Mouse (Mus musculus): ENCODE results near the gene Olfr137. TPM values are rescaled to one million over a fixed set of nuclear protein-coding genes. Genes with fewer than 3 reads are reported as not detected.

Olfr137 gene
- polyA plus RNA-seq (2012; rRNA removed) = not detected in 2 replicates

GRCm38 (mm10) chr17:38307470-38307869 lies at the start of gene Olfr137:
Gene Olfr137 (minus strand): TSS chr17:38307570.

GRCm38 (mm10) chr17:38329531-38329930 lies 22.2 kb upstream of the Olfr137 start, which contains the start of gene Olfr136:
Gene Olfr136 (plus strand): TSS chr17:38329831.

GRCm38 (mm10) chr17:38260735-38261134 lies 46.6 kb downstream of the Olfr137 start, which contains the start of gene Olfr138:
Gene Olfr138 (plus strand): TSS chr17:38261035.

Other genes with a start within 250 kb of the Olfr137 start
- gene Olfr129, start 247.5 kb downstream of the Olfr137 start, polyA plus RNA-seq (2012; rRNA removed) = not detected in 2 replicates
- gene Olfr130, start 243.6 kb downstream of the Olfr137 start, polyA plus RNA-seq (2012; rRNA removed) = not detected in 2 replicates
- gene Olfr131, start 218.9 kb downstream of the Olfr137 start, polyA plus RNA-seq (2012; rRNA removed) = not detected in 2 replicates
- not detected in 2 replicates for gene Olfr132, start 173.0 kb downstream of the Olfr137 start, polyA plus RNA-seq (2012; rRNA removed)
- not detected in 2 replicates for gene Olfr133, start 162.3 kb downstream of the Olfr137 start, polyA plus RNA-seq (2012; rRNA removed)
- not detected in 2 replicates for gene Olfr134, start 136.2 kb downstream of the Olfr137 start, polyA plus RNA-seq (2012; rRNA removed)
- gene Olfr135, start 103.2 kb downstream of the Olfr137 start, polyA plus RNA-seq (2012; rRNA removed) = not detected in 2 replicates
- gene Olfr138, start 46.5 kb downstream of the Olfr137 start, polyA plus RNA-seq (2012; rRNA removed) = not detected in 2 replicates
- not detected in 2 replicates for gene Olfr136, start 22.3 kb upstream of the Olfr137 start, polyA plus RNA-seq (2012; rRNA removed)
- gene Esp36, start 112.6 kb upstream of the Olfr137 start, polyA plus RNA-seq (2012; rRNA removed) = not detected in 2 replicates
- gene Esp34, start 246.6 kb upstream of the Olfr137 start, polyA plus RNA-seq (2012; rRNA removed) = not detected in 2 replicates